Mouse (Mus musculus) brain, embryonic 14.5 days (tissue): ENCODE data around the gene Edaradd. TPM values are rescaled to one million over a fixed set of nuclear protein-coding genes. Genes with fewer than 3 reads are reported as not detected.

Experiments
- DNase-seq: peaks from one replicate; pipeline ENCODE4 v3.0.0-alpha.2; 2011; ENCODE audit warnings: low read depth
- CTCF ChIP-seq: fragments of 200-500 bp; IDR thresholded peaks from 2 replicates; pipeline ENCODE4 v1.5.1; 2012; ENCODE audit warnings: inconsistent platforms, mild to moderate bottlenecking, moderate library complexity, borderline replicate concordance; ENCODE audit not compliant: insufficient read depth, insufficient read length; ENCODE audit errors: extremely low read depth
- POLR2A ChIP-seq: fragments of 200-500 bp; IDR thresholded peaks from 2 replicates; pipeline ENCODE4 v1.6.1; 2012; ENCODE audit warnings: mild to moderate bottlenecking, inconsistent platforms, borderline replicate concordance; ENCODE audit not compliant: poor library complexity, insufficient read depth, insufficient read length, severe bottlenecking; ENCODE audit errors: extremely low read depth
- polyA plus RNA-seq: library from polyadenylated mRNA; depleted of rRNA; stranded (reverse); fragments of >200 nt; gene quantifications from 2 replicates; pipeline ENCODE4 v1.2.3, GENCODE M21; 2012; rRNA removed

Gene Edaradd
- 0.69 and 0.98 TPM in 2 replicates for polyA plus RNA-seq

- peak; percentile 76 for DNase-seq
- TF ChIP-seq CTCF (peak; percentile 54; the same call in 1 of the 2 replicates), POLR2A (no peak)
These were observed at the start of gene Edaradd for GRCm38 (mm10) chr13:12519955-12520584. Edaradd (minus strand) TSS chr13:12520438.

GRCm38 (mm10) chr13:12569741-12570140 lies 49.5 kb upstream of the Edaradd start:
- no peak for TF ChIP-seq POLR2A
- DNase-seq, result peak; percentile 11

GRCm38 (mm10) chr13:12568597-12569469 lies 48.6 kb upstream of the Edaradd start:
- TF ChIP-seq POLR2A (no peak), CTCF (no peak)
- DNase-seq, result no peak

- DNase-seq, result no peak
- TF ChIP-seq POLR2A (no peak), CTCF (no peak)
These were observed 47.7 kb upstream of the Edaradd start for GRCm38 (mm10) chr13:12567936-12568335.

DNA sequence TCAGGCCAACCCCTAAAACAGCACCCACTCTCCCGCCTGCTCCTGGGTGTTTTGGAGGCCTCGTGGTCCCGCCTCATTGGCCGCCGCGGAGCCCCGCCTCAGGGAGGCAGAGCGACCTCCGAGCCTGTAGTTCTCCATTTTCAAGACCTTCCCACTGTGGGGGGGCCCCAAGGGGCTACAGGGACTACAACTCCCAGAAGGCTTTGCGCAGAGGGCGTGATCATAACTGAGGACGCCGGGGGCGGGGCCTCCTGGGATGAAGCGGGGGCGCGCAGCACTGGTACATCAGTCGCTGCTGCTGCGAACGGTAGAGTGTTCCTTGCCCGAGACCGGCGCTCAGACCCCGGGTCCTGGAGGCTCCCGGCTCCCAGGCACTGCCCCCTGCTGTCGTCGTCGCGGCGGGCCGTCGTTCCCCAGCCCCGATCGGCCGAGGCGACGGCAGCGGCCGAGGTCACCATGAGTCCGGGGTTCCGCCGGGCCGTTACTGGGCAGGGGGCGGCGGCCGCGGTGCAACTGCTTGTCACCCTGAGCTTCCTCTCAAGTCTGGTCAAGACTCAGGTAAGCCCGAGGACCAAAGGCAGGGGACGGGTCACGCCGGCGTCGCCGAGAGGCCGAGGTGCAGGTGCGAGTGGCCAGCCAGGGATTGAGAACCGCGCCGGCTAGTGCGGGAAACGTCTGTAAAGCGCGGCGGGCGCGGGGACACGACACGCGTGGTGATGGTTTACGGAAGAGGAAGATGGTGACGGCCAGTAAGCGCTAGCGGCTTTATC lies 45.6 kb upstream of the Edaradd start, which contains the start of gene Ero1lb:
Gene Ero1lb (plus strand): TSS at position 254 of the 770 bp plus-strand sequence.
- DNase-seq, result peak; percentile 99
- peak; percentile 40; the same call in 1 of the 2 replicates for TF ChIP-seq POLR2A
- TF ChIP-seq CTCF, result no peak

- TF ChIP-seq POLR2A (no peak), CTCF (no peak)
- no peak for DNase-seq
These were observed 42.0 kb upstream of the Edaradd start for GRCm38 (mm10) chr13:12562256-12562655.

DNA sequence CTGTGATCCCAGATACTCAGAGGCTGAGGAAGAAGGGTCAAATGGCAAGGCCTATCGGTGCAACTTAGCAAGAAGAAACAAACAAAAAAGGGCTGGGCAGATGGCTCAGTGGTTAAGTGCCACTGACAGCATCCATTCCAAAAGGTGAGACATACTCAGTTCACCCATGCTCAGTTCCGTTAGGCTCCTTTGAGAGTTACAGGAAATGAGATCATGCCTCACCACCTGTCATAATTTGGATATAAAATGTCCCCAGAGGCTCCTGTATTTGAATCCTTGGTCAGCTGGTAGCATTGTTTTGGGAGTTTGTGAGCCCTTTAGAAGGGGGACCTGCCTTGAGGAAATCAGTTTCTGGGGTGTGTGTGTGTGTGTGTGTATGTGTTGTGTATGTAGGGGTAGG lies 41.5 kb upstream of the Edaradd start:
- TF ChIP-seq POLR2A, result no peak
- no peak for TF ChIP-seq CTCF
- DNase-seq, result no peak

DNA sequence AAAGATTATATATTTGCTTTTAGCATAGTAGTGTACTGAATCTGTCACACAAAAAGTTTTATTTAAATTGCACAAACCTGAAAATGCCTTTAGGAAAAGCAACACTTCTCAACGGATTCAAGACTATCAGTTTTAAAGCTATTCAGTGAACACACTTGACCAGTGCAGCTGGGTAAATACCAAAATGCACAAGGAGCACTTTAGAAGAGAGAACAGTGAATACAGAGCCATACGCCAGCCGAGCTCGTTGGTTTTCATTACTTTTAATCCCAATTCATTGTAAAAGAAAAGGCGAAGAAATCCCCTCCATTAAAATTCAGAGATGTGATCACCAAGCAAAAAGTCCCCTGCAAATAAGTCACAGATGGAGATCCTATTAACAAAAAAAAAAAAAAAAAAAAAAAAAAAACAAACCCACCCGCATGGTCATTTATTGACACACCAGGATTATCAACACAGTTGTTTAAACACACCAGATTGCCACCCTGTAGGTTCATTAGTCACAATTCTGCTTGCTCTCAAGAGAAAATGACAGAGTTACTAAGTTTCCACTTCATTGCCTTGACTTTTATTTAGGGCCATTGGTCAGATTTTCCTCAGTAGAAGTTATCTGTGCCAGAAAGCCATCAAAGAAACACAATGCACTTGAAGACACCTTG lies 39.4 kb upstream of the Edaradd start:
- DNase-seq, result peak; percentile 31
- TF ChIP-seq POLR2A, result no peak
- TF ChIP-seq CTCF, result no peak

GRCm38 (mm10) chr13:12559044-12559443 lies 38.8 kb upstream of the Edaradd start:
- TF ChIP-seq POLR2A (no peak), CTCF (no peak)
- DNase-seq, result no peak

GRCm38 (mm10) chr13:12554211-12554610 lies 34.0 kb upstream of the Edaradd start:
- TF ChIP-seq POLR2A (no peak), CTCF (no peak)
- DNase-seq, result no peak
